Mouse (Mus musculus) myocyte (in vitro differentiated cells): ENCODE results near the gene Zfp410.
"Not testable (repeated sequence)": the region's sequence is repeated elsewhere in the genome, so short reads cannot be mapped to it uniquely, and the experiment has no call there.

Experiments
- E2F4 ChIP-seq: IDR thresholded peaks from one replicate; pipeline ENCODE4 v1.6.1; 2011; ENCODE audit warnings: mild to moderate bottlenecking, control low read depth, moderate library complexity; ENCODE audit not compliant: insufficient read depth
- MAX ChIP-seq: IDR thresholded peaks from one replicate; pipeline ENCODE4 v1.6.1; 2011; ENCODE audit warnings: low read depth, mild to moderate bottlenecking, control low read depth
- MYOD1 ChIP-seq, 3 experiments: IDR thresholded peaks; one replicate each; pipeline ENCODE4 v1.6.1; 2011; ENCODE audit warnings: control low read depth in 2 of 3, low read depth in 2 of 3, mild to moderate bottlenecking in 2 of 3, moderate library complexity in 1 of 3; ENCODE audit not compliant: insufficient read length in 2 of 3, control insufficient read depth in 1 of 3
- MYOG ChIP-seq, 3 experiments: IDR thresholded peaks; one replicate each; pipeline ENCODE4 v1.6.1; 2011; ENCODE audit warnings: control low read depth in 2 of 3, low read depth in 2 of 3, mild to moderate bottlenecking in 2 of 3; ENCODE audit not compliant: insufficient read length in 2 of 3, control insufficient read depth in 1 of 3, insufficient read depth in 1 of 3
- POLR2A ChIP-seq: IDR thresholded peaks from one replicate; pipeline ENCODE4 v1.6.1; 2011; ENCODE audit warnings: low read depth, mild to moderate bottlenecking, control low read depth, moderate library complexity; ENCODE audit not compliant: insufficient read length
- POLR2AphosphoS2 ChIP-seq: IDR thresholded peaks from one replicate; pipeline ENCODE4 v1.6.1; 2011; ENCODE audit warnings: low read depth, control low read depth; ENCODE audit not compliant: insufficient read length
- USF1 ChIP-seq: IDR thresholded peaks from one replicate; pipeline ENCODE4 v1.6.1; 2011; ENCODE audit warnings: low read depth, mild to moderate bottlenecking, control low read depth, moderate library complexity

GRCm38 (mm10) chr12:84358699-84359098, 42.0 kb downstream of the Zfp410 start:
- TF ChIP-seq E2F4; POLR2A; USF1; MAX; MYOD1 (IDR thresholded peaks at IDR 0.05; ENCODE audit: control insufficient read depth in 1 of 3, insufficient read length in 2 of 3, low read depth in 2 of 3); POLR2AphosphoS2; MYOG (IDR thresholded peaks at IDR 0.05; ENCODE audit: control insufficient read depth in 1 of 3, insufficient read depth in 1 of 3, insufficient read length in 2 of 3, low read depth in 2 of 3): not testable (repeated sequence)
